Mouse (Mus musculus) neural tube, embryonic 14.5 days (tissue): Measurements from ENCODE around the gene Zfp385a. TPM values are rescaled to one million over a fixed set of nuclear protein-coding genes. Genes with fewer than 3 reads are reported as not detected.
A peak's percentile ranks its signal among the peaks of the same experiment; 100 is the strongest.

Experiments used
- ATAC-seq: fragments of 200-750 bp; cut with Nextera tagmentation; 2 replicates; pipeline ENCODE4 v1.8.0; 2017; ENCODE audit warnings: low read depth, mild to moderate bottlenecking, moderate TSS enrichment, moderate library complexity
- H3K27ac ChIP-seq: fragments of 300-500 bp; sonication (generic); 2 replicates; pipeline ENCODE4 v1.5.1; 2014; ENCODE audit warnings: low read depth, mild to moderate bottlenecking, control low read depth, low read length, moderate library complexity, mixed read lengths
- H3K27me3 ChIP-seq: fragments of 300-500 bp; sonication (generic); 2 replicates; pipeline ENCODE4 v1.6.1; 2014; ENCODE audit warnings: low read length; ENCODE audit not compliant: control insufficient read depth, insufficient read depth
- H3K36me3 ChIP-seq: fragments of 300-500 bp; sonication (generic); 2 replicates; pipeline ENCODE4 v1.6.1; 2014; ENCODE audit warnings: low read length, mixed read lengths; ENCODE audit not compliant: control insufficient read depth, insufficient read depth
- H3K4me1 ChIP-seq: fragments of 300-500 bp; sonication (generic); 2 replicates; pipeline ENCODE4 v1.6.1; 2014; ENCODE audit warnings: low read length; ENCODE audit not compliant: control insufficient read depth, insufficient read depth
- H3K4me2 ChIP-seq: fragments of 300-500 bp; sonication (generic); 2 replicates; pipeline ENCODE4 v1.6.1; 2014; ENCODE audit warnings: mild to moderate bottlenecking, low read depth, low read length, control low read depth
- H3K4me3 ChIP-seq: fragments of 300-500 bp; sonication (generic); 2 replicates; pipeline ENCODE4 v1.5.1; 2014; ENCODE audit warnings: low read depth, low read length, control low read depth, mixed read lengths
- H3K9ac ChIP-seq: fragments of 300-500 bp; sonication (generic); replicated peaks from 2 replicates; pipeline ENCODE4 v1.6.1; 2014; ENCODE audit warnings: low read depth, mild to moderate bottlenecking, control low read depth, low read length, mixed read lengths
- H3K9me3 ChIP-seq: fragments of 300-500 bp; sonication (generic); 2 replicates; pipeline ENCODE4 v1.6.1; 2016; ENCODE audit warnings: low read length; ENCODE audit not compliant: control insufficient read depth
- WGBS: fragments of 180-500 bp; shearing (Covaris S2); extraction: QIAGEN DNeasy Blood & Tissue Kit; methylation state at CpG from one replicate; pipeline ENCODE4 v1.1.7; 2014; 5-methylcytosine and 5-hydroxymethylcytosine counted together
- polyA plus RNA-seq: library from polyadenylated mRNA; unstranded; fragments of >200 nt; fragmentation: Nextera tagmentation; extraction: Ambion mirVana; gene quantifications from 2 replicates; pipeline ENCODE4 v1.2.1, GENCODE M21; 2014

Gene Zfp385a
- polyA plus RNA-seq, 1 experiment from 2014 or later = 20.7 TPM

DNA sequence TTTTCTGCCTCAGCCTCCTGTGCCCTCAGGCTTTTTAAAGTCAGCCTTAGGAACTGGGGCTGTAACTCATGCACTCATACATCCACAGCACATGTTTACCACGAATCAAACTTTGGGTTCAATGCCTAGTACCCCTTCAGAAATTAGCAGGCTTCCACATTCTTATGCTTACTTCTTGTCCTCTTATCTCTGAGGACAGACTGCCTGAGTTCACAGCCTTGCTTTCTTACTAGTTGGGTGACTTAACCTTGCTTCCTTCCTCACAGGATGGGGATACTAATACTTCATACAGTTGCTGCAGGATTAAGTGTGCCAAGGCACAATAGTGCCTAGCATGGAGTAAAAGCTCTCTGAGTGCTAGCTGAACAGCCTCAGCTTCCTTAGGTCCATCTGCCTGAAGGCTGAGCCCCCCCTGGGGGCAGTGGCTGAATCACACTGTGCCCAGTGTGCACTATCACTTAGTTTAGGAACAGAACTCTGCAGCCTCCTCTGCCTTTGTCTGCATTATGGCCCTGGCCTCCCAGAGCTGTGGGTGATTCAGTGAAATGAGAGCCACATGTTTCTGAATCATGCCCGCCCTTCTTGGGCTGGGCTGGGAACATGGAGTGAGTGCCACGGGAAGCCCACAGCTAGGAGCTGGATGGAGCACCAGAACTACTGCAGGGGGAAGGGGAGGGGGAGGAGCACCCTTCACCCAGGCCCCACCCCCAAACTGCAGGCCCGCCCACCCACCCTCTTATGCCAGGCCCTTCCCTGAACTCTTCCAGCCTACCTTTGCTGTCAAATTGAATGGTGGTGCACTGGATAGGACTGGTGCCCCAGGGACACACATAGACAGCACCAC is 18.6 kb upstream of the Zfp385a start:
- H3K27me3 ChIP-seq = no peaks in the 10 kb centered on the region
- H3K36me3 ChIP-seq = no peaks in the 10 kb centered on the region
- no peaks in the 10 kb centered on the region for H3K9me3 ChIP-seq
- no peak overlapping the region for H3K4me3 ChIP-seq
- no peak for ATAC-seq
- H3K9ac ChIP-seq = no peak overlapping the region
- H3K27ac ChIP-seq = no peak overlapping the region
- no peak overlapping the region for H3K4me2 ChIP-seq
- WGBS = 27% methylated on average over 4 of the region's 4 CpGs
- H3K4me1 ChIP-seq = no peaks in the 10 kb centered on the region

GRCm38 (mm10) chr15:103357817-103358216 is 17.9 kb upstream of the Zfp385a start:
- 79% methylated on average over 4 of the region's 4 CpGs for WGBS
- Histone ChIP-seq H3K36me3 (no peaks in the 10 kb centered on the region), H3K4me1 (no peaks in the 10 kb centered on the region), H3K4me2 (no peak overlapping the region), H3K4me3 (no peak overlapping the region), H3K9ac (no peak overlapping the region), H3K9me3 (no peaks in the 10 kb centered on the region), H3K27ac (no peak overlapping the region), H3K27me3 (no peaks in the 10 kb centered on the region)
- ATAC-seq = no peak

DNA sequence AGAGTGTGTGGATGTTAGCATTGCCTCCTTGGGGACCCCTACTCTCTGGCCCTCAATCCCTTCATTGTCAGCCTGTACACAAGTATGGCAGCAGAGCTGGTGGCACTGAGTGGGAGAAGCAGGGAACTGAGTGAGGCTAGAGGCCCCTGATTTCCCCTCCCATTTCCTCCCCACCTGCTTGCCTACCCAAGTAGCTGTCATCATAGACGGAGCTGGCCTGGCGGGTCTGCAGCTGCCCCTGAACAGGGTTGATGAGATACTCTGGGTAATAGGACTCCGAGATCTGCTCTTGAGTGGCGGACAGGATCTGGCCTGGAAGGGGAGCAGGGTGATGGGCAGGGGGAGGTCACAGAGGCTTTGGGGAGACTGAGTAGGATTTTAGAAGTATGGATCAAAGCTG is 16.2 kb upstream of the Zfp385a start:
- no peaks in the 10 kb centered on the region for H3K27me3 ChIP-seq
- 87% methylated on average over 4 of the region's 4 CpGs for WGBS
- no peak overlapping the region for H3K4me2 ChIP-seq
- no peak overlapping the region for H3K4me3 ChIP-seq
- H3K9ac ChIP-seq = no peak overlapping the region
- ATAC-seq = no peak
- H3K4me1 ChIP-seq = no peaks in the 10 kb centered on the region
- H3K36me3 ChIP-seq = no peaks in the 10 kb centered on the region
- H3K27ac ChIP-seq = no peak overlapping the region
- no peaks in the 10 kb centered on the region for H3K9me3 ChIP-seq

- no peaks in the 10 kb centered on the region for H3K27me3 ChIP-seq
- H3K9ac ChIP-seq = no peak overlapping the region
- H3K4me2 ChIP-seq = no peak overlapping the region
- H3K27ac ChIP-seq = no peak overlapping the region
- no peak overlapping the region for H3K4me3 ChIP-seq
- ATAC-seq = no peak
- no peaks in the 10 kb centered on the region for H3K4me1 ChIP-seq
- H3K9me3 ChIP-seq = no peaks in the 10 kb centered on the region
- no peaks in the 10 kb centered on the region for H3K36me3 ChIP-seq
- WGBS = 74% methylated on average over 4 of the region's 4 CpGs
Observed at GRCm38 (mm10) chr15:103355420-103355819, 15.5 kb upstream of the Zfp385a start.

GRCm38 (mm10) chr15:103354690-103355089 is 14.8 kb upstream of the Zfp385a start:
- no peaks in the 10 kb centered on the region for H3K36me3 ChIP-seq
- H3K4me2 ChIP-seq = no peak overlapping the region
- H3K27me3 ChIP-seq = no peaks in the 10 kb centered on the region
- H3K9me3 ChIP-seq = no peaks in the 10 kb centered on the region
- no peak overlapping the region for H3K9ac ChIP-seq
- ATAC-seq = no peak
- no peak overlapping the region for H3K4me3 ChIP-seq
- H3K27ac ChIP-seq = no peak overlapping the region
- WGBS = 95% methylated on average over 2 of the region's 2 CpGs
- H3K4me1 ChIP-seq = no peaks in the 10 kb centered on the region

DNA sequence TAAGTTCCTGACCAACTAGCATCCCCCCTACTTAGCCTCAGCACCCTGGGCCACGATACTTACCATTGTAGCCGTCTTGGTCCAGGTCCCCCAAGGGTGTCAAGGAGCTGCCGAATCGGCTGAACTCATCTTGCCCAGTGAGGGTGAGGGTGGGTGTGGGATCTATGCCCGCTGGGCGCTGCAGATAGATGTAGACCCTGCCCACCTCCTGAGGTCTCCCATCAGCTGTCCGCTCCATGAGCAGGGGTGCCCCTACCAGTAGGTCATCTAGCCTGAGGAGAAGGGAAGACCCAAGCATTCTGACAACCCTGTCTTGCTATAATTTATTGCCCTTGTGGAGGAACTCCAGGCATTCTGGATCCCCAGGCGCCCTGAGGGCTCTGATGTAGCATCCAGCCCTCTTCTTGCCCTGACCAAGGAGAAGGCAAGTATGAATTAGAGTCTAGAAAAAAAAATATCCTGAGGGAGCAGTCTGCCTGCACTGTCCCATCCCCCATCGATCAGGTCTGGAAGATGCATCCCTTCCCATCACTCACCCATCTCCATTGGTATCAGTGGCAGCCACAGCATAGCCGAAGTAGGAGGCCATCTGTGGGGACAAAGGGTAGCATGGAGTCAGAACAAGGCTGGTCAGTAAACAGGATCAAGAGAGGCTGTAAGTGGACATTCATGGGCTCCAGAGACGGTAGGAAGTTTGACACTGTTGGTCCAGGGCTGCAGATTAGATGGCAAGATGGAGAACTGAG is 13.8 kb upstream of the Zfp385a start:
- Histone ChIP-seq H3K4me1 (no peaks in the 10 kb centered on the region), H3K27me3 (no peaks in the 10 kb centered on the region), H3K27ac (no peak overlapping the region), H3K9me3 (no peaks in the 10 kb centered on the region), H3K4me2 (no peak overlapping the region), H3K36me3 (no peaks in the 10 kb centered on the region), H3K4me3 (no peak overlapping the region), H3K9ac (no peak overlapping the region)
- WGBS = 90% methylated on average over 11 of the region's 11 CpGs
- no peak for ATAC-seq

DNA sequence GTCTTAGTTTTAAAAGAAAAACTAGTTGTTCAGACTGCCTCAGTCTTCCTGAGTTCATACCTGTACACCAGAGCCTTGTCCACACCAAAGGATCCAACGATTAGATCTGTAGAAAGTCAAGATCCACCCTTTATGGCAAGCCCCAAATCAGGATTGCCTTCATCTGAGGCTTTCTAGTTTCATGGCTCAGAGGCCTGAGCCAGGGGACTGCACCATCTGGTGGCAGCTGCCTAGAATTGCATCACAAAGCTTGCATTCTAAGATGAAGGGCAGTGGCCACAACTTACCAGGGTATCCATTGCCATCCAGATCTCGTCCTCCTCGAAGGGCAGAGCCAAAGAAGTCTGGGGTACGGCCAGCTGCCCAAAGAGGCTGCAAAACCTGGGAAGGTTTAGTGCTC is 13.0 kb upstream of the Zfp385a start:
- WGBS = 43% methylated on average over 4 of the region's 4 CpGs
- Histone ChIP-seq H3K9ac (no peak overlapping the region), H3K36me3 (no peaks in the 10 kb centered on the region), H3K4me2 (no peak overlapping the region), H3K27ac (no peak overlapping the region), H3K4me1 (no peaks in the 10 kb centered on the region), H3K27me3 (no peaks in the 10 kb centered on the region), H3K9me3 (no peaks in the 10 kb centered on the region), H3K4me3 (no peak overlapping the region)
- peak; percentile 40; the same call in 1 of the 2 replicates for ATAC-seq

DNA sequence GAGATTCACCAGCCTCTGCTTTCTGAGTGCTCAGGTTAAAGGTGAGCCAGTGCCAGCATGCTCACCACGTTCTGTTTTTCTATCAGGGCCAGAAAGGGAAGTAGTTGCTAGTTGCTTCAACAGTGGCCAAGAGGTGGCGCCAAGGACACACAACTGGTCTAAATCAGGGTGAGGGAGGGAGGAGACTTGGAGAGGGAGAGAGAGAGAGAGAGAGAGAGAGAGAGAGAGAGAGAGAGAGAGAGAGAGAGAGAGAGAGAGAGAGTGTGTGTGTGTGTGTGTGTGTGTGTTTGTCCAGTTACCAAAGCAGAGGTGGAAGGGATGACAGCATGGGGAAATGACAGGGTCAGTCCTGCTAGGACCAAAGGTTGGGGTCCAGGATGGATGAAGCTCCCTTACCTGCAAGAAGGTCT is 7.4 kb upstream of the Zfp385a start:
- no peak for ATAC-seq
- H3K9ac ChIP-seq = no peak overlapping the region
- 3% methylated on average over 2 of the region's 2 CpGs for WGBS

GRCm38 (mm10) chr15:103345789-103346188 is 5.9 kb upstream of the Zfp385a start:
- no peaks in the 10 kb centered on the region for H3K27me3 ChIP-seq
- no peaks in the 10 kb centered on the region for H3K9me3 ChIP-seq
- whole genome bisulfite sequencing = 90% methylated on average over 6 of the region's 6 CpGs
- ATAC-seq = no peak
- no peak overlapping the region for H3K4me3 ChIP-seq
- no peak overlapping the region for H3K27ac ChIP-seq
- H3K9ac ChIP-seq = no peak overlapping the region
- H3K4me1 ChIP-seq = no peaks in the 10 kb centered on the region
- H3K36me3 ChIP-seq = no peaks in the 10 kb centered on the region
- no peak overlapping the region for H3K4me2 ChIP-seq

More for the DNA sequence above, 7.4 kb upstream of the Zfp385a start:
- no peaks in the 10 kb centered on the region for H3K4me1 ChIP-seq
- H3K27ac ChIP-seq = no peak overlapping the region
- H3K4me3 ChIP-seq = no peak overlapping the region
- no peak overlapping the region for H3K4me2 ChIP-seq
- H3K27me3 ChIP-seq = no peaks in the 10 kb centered on the region
- no peaks in the 10 kb centered on the region for H3K9me3 ChIP-seq
- no peaks in the 10 kb centered on the region for H3K36me3 ChIP-seq
